Mouse (Mus musculus): Measurements from ENCODE around the gene Cdk5r2. TPM values are rescaled to one million over a fixed set of nuclear protein-coding genes. Genes with fewer than 3 reads are reported as not detected.

Gene Cdk5r2
- total and polyA plus RNA-seq, 3 experiments, result 0.04 to 0.24 TPM; not detected in 1

DNA sequence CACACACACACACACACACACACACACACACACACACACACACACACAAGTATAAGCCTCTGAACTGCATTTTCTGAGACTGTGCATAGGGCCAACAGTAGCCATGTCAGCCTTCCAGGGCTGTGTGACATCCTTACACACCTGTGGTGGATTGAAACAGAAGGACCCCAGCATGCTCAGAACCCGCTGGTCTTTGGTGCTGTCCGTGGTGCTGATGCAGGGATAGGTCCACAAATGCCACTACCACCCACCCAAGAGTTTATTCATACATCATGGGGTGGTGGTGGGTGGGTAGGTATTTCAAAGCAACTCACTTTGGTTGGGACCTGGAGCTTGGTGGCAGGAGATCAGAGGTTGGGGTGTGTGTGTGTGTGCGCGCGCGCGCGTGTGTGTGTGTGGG, 36.8 kb downstream of the Cdk5r2 start:
- Histone ChIP-seq H3K9me3 (replicated peaks; ENCODE audit: low read length) (no peaks in the 10 kb centered on the region), H3K4me1 (ENCODE audit: control insufficient read depth in 1 of 2, insufficient read depth in 2 of 2) (peaks cover 17 to 45% of the 10 kb centered on the region in 2 experiments), H3K27ac (ENCODE audit: insufficient read depth, low read depth) (no peak overlapping the region), H3K9ac (ENCODE audit: insufficient read depth, low read depth) (no peak overlapping the region), H3K4me2 (ENCODE audit: insufficient read depth, low read depth, poor library complexity, severe bottlenecking) (no peak overlapping the region), H3K36me3 (replicated peaks in 1 of 2; ENCODE audit: control insufficient read depth in 1 of 2, insufficient read depth in 1 of 2, low read length in 1 of 2) (no peaks in the 10 kb centered on the region), H3K27me3 (replicated peaks) (peaks cover 28% of the 10 kb centered on the region), H3K4me3 (replicated peaks in 1 of 3; ENCODE audit: low read depth in 2 of 3, low read length in 2 of 3, poor library complexity in 1 of 3) (no peak overlapping the region), H3K79me2 (replicated peaks; ENCODE audit: control insufficient read depth, extremely low read depth, insufficient read depth, poor library complexity, severe bottlenecking) (no peaks in the 10 kb centered on the region)
- TF ChIP-seq MAX (IDR thresholded peaks at IDR 0.05; ENCODE audit: low read length), result no peak
- in situ Hi-C loops (cut with MboI; ENCODE audit: low pct_ligation_motif_present, low pct_unique_long_range_greater_than_20kb, low sequenced_read_pairs), result no loop called here
- dilution Hi-C loops (cut with MboI; ENCODE audit: extremely low pct_ligation_motif_present, extremely low pct_unique_long_range_greater_than_20kb, low sequenced_read_pairs), result no loop called here
- peak; percentile 60 for DNase-seq (ENCODE audit: extremely low read depth)

DNA sequence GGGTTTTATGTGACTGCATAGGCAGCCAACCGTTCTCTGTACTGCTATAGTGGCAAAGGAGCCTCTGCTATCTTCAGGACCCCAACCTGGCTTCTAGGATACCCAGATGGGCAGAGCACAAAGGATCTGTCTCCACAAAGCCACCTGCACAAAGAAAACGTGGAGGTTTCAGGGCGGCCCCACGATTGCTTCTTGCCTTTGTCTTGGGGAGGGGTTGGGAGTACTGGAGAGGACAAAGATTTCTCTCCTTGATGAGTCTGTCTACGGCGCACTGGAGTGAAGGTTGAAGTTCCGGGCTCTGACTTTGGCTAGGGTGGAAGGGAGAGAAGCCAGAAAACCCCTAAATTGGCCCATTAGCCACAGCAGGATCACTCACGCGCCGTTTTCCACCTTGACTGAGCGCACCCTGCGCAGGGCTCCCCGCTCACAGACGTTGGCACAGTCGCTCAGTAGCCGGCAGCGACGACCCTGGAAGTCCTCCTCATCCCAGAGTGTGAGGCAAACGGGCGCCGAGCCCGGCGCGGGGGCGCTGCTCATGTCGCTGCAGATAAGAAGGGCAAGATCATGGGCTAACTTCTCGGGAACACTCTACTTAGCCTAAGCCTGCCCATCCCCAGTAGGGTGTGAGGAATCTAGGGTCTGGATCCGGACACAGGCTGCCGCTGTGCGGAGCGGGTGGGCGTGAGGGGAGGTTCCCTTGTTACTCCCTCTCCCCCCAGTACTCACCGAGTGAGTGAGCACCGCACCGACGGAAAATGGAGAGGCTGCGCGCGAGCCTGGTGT, 37.8 kb downstream of the Cdk5r2 start:
- dilution Hi-C loops (cut with MboI; ENCODE audit: extremely low pct_ligation_motif_present, extremely low pct_unique_long_range_greater_than_20kb, low sequenced_read_pairs) (no loop called here), in situ Hi-C loops (cut with MboI; ENCODE audit: low pct_ligation_motif_present, low pct_unique_long_range_greater_than_20kb, low sequenced_read_pairs) (no loop called here)
- H3K79me2 ChIP-seq (replicated peaks; ENCODE audit: control insufficient read depth, extremely low read depth, insufficient read depth, poor library complexity, severe bottlenecking), result no peaks in the 10 kb centered on the region
- no peak for DNase-seq (ENCODE audit: extremely low read depth)
- no peak overlapping the region for H3K9ac ChIP-seq (ENCODE audit: insufficient read depth, low read depth)
- no peaks in the 10 kb centered on the region for H3K36me3 ChIP-seq (replicated peaks in 1 of 2; ENCODE audit: control insufficient read depth in 1 of 2, insufficient read depth in 1 of 2, low read length in 1 of 2)
- no peaks in the 10 kb centered on the region for H3K9me3 ChIP-seq (replicated peaks; ENCODE audit: low read length)
- H3K4me1 ChIP-seq (ENCODE audit: control insufficient read depth in 1 of 2, insufficient read depth in 2 of 2), result peaks cover 27 to 55% of the 10 kb centered on the region in 2 experiments
- H3K4me3 ChIP-seq (replicated peaks in 1 of 3; ENCODE audit: low read depth in 2 of 3, low read length in 2 of 3, poor library complexity in 1 of 3), result no peak overlapping the region
- TF ChIP-seq MXI1 (IDR thresholded peaks at IDR 0.05; ENCODE audit: low read depth, low read length), result no peak
- TF ChIP-seq TCF12 (IDR thresholded peaks at IDR 0.05; ENCODE audit: low read depth, low read length), result no peak
- TF ChIP-seq USF1 (IDR thresholded peaks at IDR 0.05; ENCODE audit: low read depth, low read length), result no peak
- no peak for TF ChIP-seq JUND (conservative IDR thresholded peaks at IDR 0.05; ENCODE audit: low read depth, low read length)
- peaks cover 23% of the 10 kb centered on the region for H3K27me3 ChIP-seq (replicated peaks)
- 0 out of 2 replicates have a peak overlapping the region, but pooled peaks have one; percentile 25 for H3K4me2 ChIP-seq (ENCODE audit: insufficient read depth, low read depth, poor library complexity, severe bottlenecking)
- no peak overlapping the region for H3K27ac ChIP-seq (ENCODE audit: insufficient read depth, low read depth)

DNA sequence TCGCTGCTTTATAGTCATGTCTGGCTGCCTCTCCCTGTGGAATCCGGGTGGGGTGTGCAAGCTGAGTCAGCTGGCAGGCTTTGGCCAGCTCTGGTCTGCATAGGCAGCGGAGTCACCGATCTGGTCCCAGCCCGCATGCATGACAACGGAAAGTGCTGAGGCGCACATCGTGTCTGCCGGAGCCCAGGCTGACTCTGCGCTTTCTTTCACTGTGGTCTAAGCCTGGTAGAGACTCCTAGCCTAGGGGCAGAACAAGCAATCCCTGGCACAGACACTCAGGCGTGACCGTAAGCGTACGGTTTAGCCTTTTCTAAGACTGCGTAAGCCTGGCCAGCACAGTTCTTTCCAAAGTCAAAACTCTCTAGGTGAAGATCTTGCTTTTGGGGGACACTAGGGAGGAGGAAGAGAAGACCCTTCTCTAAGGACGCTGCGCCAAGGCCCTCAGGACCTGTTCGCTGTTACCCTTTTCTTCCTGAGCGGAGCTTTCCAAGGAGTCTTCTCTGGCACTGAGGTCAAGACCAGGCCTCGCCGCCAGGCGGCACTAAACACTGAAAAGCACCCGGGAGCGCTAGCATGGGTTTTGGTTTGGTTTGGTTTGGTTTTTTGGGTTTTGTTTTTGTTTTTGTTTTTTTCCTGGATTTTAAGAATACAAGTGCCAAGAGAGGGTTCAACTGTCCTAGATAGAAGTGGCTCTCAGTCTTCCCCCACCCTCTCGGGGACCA, 38.6 kb downstream of the Cdk5r2 start, which contains the start of gene Cryba2:
Cryba2 (minus strand) TSS at position 10 of the 722 bp plus-strand sequence.
- Histone ChIP-seq H3K4me2 (ENCODE audit: insufficient read depth, low read depth, poor library complexity, severe bottlenecking) (peak within 1 kb of the TSS; percentile 27; the same call in 1 of the 2 replicates), H3K9me3 (replicated peaks; ENCODE audit: low read length) (no peaks in the 10 kb centered on the region), H3K4me3 (replicated peaks in 1 of 3; ENCODE audit: low read depth in 2 of 3, low read length in 2 of 3, poor library complexity in 1 of 3) (no peak within 1 kb of the TSS), H3K27me3 (replicated peaks) (peaks cover 23% of the 10 kb centered on the region), H3K36me3 (replicated peaks in 1 of 2; ENCODE audit: control insufficient read depth in 1 of 2, insufficient read depth in 1 of 2, low read length in 1 of 2) (no peaks in the 10 kb centered on the region), H3K79me2 (replicated peaks; ENCODE audit: control insufficient read depth, extremely low read depth, insufficient read depth, poor library complexity, severe bottlenecking) (no peaks in the 10 kb centered on the region), H3K4me1 (ENCODE audit: control insufficient read depth in 1 of 2, insufficient read depth in 2 of 2) (peaks cover 31 to 63% of the 10 kb centered on the region in 2 experiments), H3K27ac (ENCODE audit: insufficient read depth, low read depth) (no peak within 1 kb of the TSS), H3K9ac (ENCODE audit: insufficient read depth, low read depth) (no peak within 1 kb of the TSS)
- DNase-seq (ENCODE audit: extremely low read depth), result no peak
- in situ Hi-C loops (cut with MboI; ENCODE audit: low pct_ligation_motif_present, low pct_unique_long_range_greater_than_20kb, low sequenced_read_pairs), result no loop called here
- dilution Hi-C loops (cut with MboI; ENCODE audit: extremely low pct_ligation_motif_present, extremely low pct_unique_long_range_greater_than_20kb, low sequenced_read_pairs), result no loop called here
- TF ChIP-seq POLR2AphosphoS2 (IDR thresholded peaks at IDR 0.05; ENCODE audit: low read depth, low read length) (no peak), CHD2 (IDR thresholded peaks at IDR 0.05; ENCODE audit: low read length) (no peak), JUN (IDR thresholded peaks at IDR 0.05; ENCODE audit: insufficient read depth, low read depth, low read length) (no peak), PAX5 (IDR thresholded peaks at IDR 0.05; ENCODE audit: low read length) (no peak), RCOR1 (conservative IDR thresholded peaks at IDR 0.05; ENCODE audit: low read depth, low read length) (no peak), NRF1 (IDR thresholded peaks at IDR 0.05; ENCODE audit: low read depth, low read length) (no peak), CTCF (conservative IDR thresholded peaks at IDR 0.05 in 1 of 2, IDR thresholded peaks at IDR 0.05 in 1 of 2; ENCODE audit: low read depth in 2 of 2, low read length in 2 of 2) (peak; percentile 51 to 82), TCF12 (IDR thresholded peaks at IDR 0.05; ENCODE audit: low read depth, low read length) (no peak), USF2 (conservative IDR thresholded peaks at IDR 0.05; ENCODE audit: low read depth, low read length) (no peak), SMC3 (IDR thresholded peaks at IDR 0.05; ENCODE audit: low read depth, low read length) (peak; percentile 74), CHD1 (IDR thresholded peaks at IDR 0.05; ENCODE audit: low read depth, low read length) (no peak), ZC3H11A (IDR thresholded peaks at IDR 0.05; ENCODE audit: low read depth, low read length) (no peak), ZNF384 (IDR thresholded peaks at IDR 0.05; ENCODE audit: low read depth, low read length) (no peak), MAFK (IDR thresholded peaks at IDR 0.05; ENCODE audit: insufficient replicate concordance, low read length) (no peak), MYC (IDR thresholded peaks at IDR 0.05; ENCODE audit: low read depth, low read length) (no peak), IRF4 (IDR thresholded peaks at IDR 0.05; ENCODE audit: low read depth, low read length) (0 out of 2 replicates have a peak, but pooled peaks have one; percentile 16), KAT2A (IDR thresholded peaks at IDR 0.05; ENCODE audit: insufficient replicate concordance, low read length) (no peak), BHLHE40 (IDR thresholded peaks at IDR 0.05; ENCODE audit: low read depth, low read length) (no peak), MAX (IDR thresholded peaks at IDR 0.05; ENCODE audit: low read length) (no peak), USF1 (IDR thresholded peaks at IDR 0.05; ENCODE audit: low read depth, low read length) (no peak), HCFC1 (IDR thresholded peaks at IDR 0.05; ENCODE audit: low read depth, low read length) (no peak)
